Mouse (Mus musculus): ENCODE data around the gene Pla2g5.
"Not testable (repeated sequence)": the region's sequence is repeated elsewhere in the genome, so short reads cannot be mapped to it uniquely, and the experiment has no call there.

Pla2g5 gene

GRCm38 (mm10) chr4:138863344-138863998, at the start of gene Pla2g5:
Gene Pla2g5, minus strand, starts transcription at chr4:138863482.
- DNase-seq = no peak

DNA sequence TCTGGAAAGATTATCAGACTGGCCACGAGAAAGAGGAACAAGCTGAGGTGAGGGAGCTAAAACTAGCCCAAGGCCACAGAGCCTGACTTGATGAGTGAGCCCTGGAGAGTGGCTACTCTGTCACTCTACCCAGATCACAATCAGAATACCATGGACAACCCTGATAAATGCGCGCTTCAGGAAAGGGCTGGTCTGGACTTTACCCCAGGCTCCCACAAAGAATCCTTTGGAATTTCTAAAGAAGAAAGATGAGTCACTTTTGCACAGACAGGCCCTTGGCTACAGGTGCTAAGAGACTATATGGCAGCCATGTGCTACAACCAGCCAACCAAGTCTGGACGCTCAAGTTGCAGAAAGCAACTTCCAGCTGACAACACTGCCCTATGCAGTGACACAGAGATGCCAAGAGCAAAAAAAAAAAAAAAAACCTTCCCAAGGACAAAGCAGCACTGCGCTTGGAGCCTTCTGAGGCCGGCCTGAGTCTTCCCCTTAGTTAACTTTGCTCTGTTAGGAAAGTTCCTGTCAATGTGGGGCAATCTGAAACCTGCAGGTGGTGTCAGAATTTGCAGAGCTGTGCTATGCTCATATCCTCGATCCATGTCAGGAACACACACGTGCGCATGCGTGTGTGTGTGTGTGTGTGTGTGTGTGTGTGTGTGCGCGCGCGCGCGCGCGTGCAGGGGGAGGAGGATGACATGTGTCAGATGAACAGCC, 42.5 kb upstream of the Pla2g5 start:
- no peak for DNase-seq

DNA sequence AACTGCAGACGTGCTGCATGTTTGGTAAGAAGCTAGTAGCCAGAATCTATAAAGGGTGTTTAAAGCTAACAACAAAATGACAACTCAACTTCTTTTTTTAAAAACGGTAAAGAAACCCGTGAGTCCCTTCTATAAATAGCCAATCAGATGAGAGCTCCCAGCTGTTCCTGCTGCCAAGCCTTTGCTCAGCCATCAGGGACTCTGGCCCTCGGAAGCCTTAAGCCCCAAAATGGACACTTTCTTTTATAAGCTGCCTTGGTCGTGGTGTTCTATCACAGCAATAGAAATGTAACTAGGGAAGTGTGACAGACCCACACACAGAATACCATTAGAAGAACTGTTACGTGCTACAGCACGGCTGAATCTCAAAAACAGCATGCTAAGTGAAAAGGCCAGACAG, 36.1 kb upstream of the Pla2g5 start:
- DNase-seq = no peak

DNA sequence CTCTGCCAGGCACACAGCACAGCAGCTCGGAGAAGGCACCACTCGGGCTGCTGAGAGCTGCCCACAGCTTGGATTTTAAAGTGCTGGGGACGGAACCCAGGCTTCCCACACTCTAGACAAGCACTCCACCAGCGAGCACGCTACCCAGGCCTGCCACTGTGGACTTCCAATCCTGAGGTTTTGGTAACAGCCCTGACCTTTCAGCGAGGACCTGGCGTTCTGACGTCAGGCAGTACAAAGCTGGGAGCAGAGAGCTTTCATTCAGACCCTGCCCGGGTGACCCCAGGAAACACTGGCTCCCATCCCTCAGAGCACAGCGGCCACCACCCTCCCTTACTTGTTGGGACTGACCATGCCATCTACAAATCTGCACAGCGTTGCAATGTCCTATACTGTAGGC, 30.5 kb upstream of the Pla2g5 start:
- not testable (repeated sequence) for DNase-seq

GRCm38 (mm10) chr4:138892655-138893054, 29.4 kb upstream of the Pla2g5 start:
- DNase-seq = no peak

DNA sequence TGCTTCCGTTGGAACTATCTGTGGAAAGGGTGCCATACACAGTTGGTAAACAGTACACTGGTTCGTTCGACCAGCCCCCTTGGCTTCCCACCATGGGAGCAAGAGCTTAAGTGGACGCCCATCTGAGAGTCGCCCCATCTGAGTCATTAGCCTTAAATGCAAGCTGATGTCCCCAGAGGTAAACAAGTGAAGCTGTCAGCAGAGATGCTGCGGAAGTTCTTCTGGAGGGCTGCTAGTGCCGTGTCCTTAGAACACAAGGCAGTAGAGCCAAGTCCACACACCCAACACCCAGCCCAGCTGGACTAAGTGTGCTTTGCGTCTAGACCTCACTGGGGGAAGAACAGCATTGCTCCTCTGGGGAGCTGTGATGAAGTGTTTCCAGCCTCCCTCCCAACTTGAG, 26.4 kb upstream of the Pla2g5 start:
- DNase-seq = no peak

DNA sequence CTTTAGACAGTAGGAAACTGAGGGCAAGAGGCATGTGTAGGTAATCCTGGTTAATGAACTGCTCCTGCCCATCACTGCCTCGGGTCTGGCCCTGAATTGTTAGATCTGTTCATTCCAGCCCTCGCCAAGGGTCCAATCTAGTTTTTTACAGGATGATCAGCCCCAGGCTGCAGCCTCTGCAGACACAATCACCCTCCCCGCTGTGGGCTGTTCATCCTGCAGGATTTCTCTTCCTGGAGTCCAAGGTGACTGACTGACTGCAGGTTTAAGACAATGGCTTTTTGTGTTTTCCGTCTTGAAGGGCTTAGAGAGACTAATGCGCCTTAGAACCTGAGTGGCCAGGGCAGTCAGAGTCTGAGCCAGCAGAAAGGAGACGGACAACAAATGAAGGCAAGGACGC, 25.9 kb upstream of the Pla2g5 start:
- no peak for DNase-seq

GRCm38 (mm10) chr4:138884261-138884660, 21.0 kb upstream of the Pla2g5 start:
- DNase-seq = peak; percentile 60 to 70

GRCm38 (mm10) chr4:138882179-138882578, 18.9 kb upstream of the Pla2g5 start:
- no peak for DNase-seq

- no peak for DNase-seq
Measured at GRCm38 (mm10) chr4:138880811-138881584, 17.7 kb upstream of the Pla2g5 start.

- DNase-seq = no peak
Measured at GRCm38 (mm10) chr4:138879808-138880207, 16.5 kb upstream of the Pla2g5 start.

DNA sequence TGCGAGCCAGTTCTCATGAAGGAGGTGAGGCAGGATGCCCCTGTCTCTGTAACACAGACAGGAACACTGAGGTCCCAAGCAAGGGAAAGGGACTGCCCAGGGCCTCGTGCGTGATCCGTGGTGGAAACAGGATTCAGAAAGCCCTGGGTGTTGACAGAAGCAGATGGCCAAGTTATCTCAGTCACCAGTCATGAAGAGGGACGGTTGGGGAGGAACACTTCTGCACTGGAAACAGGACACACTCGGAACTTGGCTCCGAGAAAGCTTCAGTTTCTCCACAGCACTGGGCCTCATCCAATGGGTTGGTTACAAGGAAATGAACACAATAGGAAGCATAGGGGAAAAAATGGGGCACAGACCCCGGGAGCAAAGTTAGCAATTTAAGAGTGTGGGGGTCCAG, 15.5 kb upstream of the Pla2g5 start:
- no peak for DNase-seq

DNA sequence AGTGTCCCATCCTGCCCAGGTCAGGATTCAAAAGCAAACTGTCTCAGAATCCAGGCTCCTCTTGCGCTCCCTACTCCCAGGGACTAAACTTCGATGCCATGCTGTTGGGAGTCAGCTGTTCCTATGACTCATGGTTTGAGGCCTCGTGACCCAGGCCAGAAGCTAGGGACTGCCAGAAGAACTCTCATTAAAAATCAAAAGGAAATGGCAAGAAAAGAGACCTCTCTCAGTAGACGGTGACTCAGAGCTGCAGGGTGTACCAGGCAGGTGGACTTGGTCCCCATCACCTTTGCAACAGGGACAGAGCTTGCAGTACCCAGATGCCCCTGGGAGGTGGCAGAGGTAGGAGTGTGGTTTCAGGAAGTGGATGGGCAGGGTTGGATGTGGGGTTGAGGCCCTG, 14.4 kb upstream of the Pla2g5 start, which contains the start of gene Pla2g2e:
Gene Pla2g2e (plus strand): TSS at position 212 of the 400 bp plus-strand sequence.
- no peak for DNase-seq

- DNase-seq = no peak
Measured at GRCm38 (mm10) chr4:138875986-138876385, 12.7 kb upstream of the Pla2g5 start.

GRCm38 (mm10) chr4:138875275-138875674, 12.0 kb upstream of the Pla2g5 start:
- not testable (repeated sequence) for DNase-seq

DNA sequence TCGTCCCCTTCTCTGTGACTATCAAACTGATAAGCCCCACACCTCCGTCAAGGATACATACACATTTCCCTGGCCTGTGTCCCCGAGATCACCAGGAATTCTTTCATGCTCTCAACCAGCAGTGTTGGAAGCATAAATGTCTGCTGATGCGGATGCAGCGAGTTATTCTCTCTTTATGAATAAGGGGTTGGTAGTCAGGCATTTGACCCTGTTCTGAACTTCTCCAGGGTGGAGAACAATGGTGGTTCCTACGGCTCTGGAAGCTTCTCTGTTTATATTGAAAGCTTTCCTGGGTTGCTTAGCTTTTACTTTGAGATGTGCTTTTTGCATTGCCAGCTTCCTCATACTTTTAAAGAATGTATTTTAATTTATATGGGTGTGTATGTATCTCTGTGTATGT, 10.6 kb upstream of the Pla2g5 start, which contains the start of gene Gm13030:
Gene Gm13030 (minus strand): TSS at position 101 of the 400 bp plus-strand sequence.
- no peak for DNase-seq

- no peak for DNase-seq
Measured at GRCm38 (mm10) chr4:138868666-138869065, 5.4 kb upstream of the Pla2g5 start.

DNA sequence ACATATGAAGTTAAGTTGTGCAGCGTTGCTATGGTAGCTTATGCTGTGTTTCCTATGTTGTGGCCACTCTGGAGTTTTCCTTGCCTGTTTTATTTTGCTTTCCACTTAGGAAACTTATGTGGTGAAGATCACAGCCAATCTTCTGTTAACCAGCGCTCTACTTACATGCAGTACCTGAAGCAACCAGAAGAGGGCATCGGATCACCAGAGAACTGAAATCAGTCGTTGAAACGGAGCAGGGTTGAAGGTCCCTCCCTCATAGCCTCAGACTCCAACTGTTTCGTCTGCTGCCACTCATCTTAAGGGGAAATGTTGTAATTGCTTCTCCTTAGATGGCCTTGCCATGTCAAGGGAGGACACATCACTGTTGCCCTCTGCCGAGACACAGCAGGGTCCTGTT, 3.1 kb upstream of the Pla2g5 start:
- DNase-seq = peak; percentile 40 to 53

GRCm38 (mm10) chr4:138865991-138866390, 2.7 kb upstream of the Pla2g5 start:
- DNase-seq = no peak

DNA sequence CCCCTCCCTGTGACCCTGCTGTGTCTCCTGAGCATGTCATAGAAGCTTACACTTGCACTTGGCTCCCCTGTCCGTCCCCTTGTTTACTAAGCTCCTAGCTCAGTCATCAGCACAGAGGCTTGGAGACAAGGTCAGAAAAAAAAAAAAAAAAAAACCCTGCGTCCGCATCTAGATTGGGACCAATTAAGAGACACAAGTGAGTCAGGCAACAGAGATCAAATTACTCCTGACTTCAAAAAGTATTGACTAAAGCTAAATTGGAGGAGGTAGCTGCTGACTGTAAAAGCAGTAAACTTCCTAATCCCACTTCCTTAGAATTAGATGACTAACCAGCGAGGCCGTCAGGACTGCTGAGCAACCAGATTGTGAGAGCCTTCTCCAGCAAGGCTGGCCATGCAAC, 1.8 kb upstream of the Pla2g5 start:
- no peak for DNase-seq

DNA sequence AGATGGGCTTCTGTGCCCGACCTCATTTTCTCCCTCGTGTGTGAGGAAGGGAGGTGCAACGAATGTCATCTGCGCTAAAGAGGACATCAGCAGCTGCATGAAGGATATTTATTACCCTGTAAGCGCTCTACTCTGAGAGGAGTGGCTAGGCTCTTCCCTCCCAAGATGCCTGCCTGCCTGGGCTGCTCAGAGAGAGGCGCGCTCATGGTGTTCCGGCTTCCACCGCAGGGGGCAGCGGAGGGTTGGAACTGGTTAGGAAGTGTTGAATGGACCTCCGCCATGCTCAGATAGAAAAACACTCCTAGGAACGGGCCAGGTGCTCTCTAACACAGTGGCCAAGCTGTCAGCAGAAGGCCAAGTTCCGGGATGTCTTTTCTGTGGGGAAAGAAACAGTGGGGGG, 3.6 kb downstream of the Pla2g5 start:
- peak; percentile 39 to 49 for DNase-seq

DNA sequence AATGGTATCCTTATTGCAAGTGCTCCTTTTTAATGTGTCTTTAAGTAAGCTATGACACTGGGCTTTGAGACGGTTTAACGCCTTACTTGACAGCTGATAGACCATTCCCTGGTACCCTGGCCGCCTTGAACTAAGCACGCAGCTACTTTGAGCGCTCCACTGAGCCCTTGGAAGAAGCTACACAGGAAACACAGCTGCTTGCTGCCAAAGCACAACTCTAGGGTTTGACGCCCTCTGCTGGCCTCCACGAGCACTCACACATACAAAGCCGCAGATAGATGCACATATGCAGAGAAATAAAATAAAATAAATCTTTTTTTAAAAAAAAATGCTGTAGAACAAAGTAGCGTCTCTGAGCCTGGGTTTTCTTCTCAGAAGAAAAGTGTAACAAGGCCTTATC, 4.0 kb downstream of the Pla2g5 start:
- no peak for DNase-seq

- no peak for DNase-seq
Measured at GRCm38 (mm10) chr4:138858446-138858845, 4.8 kb downstream of the Pla2g5 start.

DNA sequence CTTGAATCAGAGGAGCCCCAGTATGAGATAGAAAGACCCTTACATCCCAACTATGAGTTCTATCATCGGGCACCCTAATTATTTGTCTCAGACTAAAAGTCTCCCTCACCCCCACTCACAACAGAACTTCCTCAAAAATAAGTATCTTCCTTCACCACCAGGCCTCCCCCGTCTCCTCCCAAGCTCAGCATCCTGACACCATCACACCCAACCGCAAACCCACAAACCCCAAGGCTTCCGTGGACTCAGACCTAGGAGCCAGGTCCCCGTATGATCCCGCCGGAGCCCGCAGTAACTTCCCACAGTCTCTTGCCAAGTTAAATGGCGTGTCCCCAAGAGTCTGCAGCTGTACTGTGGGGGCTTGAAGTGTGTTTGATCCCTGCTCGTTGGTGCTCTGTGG, 5.7 kb downstream of the Pla2g5 start:
- DNase-seq = no peak

All from thymus, postnatal 36 days (tissue).